8 mouse cellular contexts compared by ENCODE assay signal in the genomic region with DNA sequence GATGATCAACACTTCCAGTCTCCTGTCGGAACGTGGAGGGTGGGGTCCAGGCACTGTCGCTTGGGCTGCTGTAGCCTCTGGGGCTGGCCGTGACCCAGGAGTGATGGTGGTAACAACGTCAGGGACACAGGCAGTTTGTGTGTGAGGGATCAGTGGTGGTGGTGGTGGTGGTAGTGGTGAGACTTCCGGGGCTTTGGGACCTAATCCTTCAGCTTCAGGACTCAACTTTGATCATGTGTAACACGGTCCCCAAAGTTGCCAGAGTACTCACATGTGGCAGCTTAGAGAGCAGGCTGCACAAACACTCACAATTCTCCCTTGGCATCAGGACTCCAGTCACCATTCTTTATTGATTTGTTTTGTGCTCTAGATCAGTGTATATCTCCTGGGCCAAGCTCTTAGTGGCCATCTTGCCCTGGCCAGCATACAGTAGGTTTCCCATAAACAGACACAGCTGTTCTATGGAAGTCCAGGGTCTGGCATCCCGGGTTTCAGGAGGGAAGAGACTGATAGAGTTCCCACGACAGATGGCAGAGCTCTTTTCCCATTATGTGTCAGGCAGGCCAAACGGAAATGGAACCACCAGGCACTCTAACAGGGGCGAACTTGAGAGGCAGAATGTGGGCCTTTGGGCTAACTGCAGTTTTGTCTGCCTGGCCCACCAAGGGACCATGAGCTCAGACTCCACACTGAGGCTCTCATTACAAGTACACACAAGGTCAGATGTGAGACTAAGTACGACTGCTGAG. TPM values are rescaled to one million over a fixed set of nuclear protein-coding genes. Genes with fewer than 3 reads are reported as not detected.
DNase-seq lines count a peak whose midpoint lies in the region; ATAC-seq and TF ChIP-seq lines count a peak whose summit lies in the region.

No protein-coding gene starts in this region.

- no peak for TF ChIP-seq CTCF in gastrocnemius, adult 2 months (IDR thresholded peaks at IDR 0.05)
- TF ChIP-seq CTCF in testis, adult 2 months (IDR thresholded peaks at IDR 0.05; ENCODE audit: control insufficient read depth, insufficient read depth, insufficient replicate concordance, low read depth, low read length), result no peak

- H3K36me3 ChIP-seq in testis, adult 2 months (ENCODE audit: control insufficient read depth, insufficient read depth, low read length), result no peaks in the 10 kb centered on the region
- peaks cover 6% of the 10 kb centered on the region; the same call in 1 of the 2 replicates for H3K36me3 ChIP-seq in hindbrain, embryonic 11.5 days (ENCODE audit: control insufficient read depth, insufficient read depth, low read length)

- no peak for TF ChIP-seq POLR2A in testis, adult 2 months (IDR thresholded peaks at IDR 0.05; ENCODE audit: control insufficient read depth, low read depth, low read length)

- peaks cover 27% of the 10 kb centered on the region for H3K4me1 ChIP-seq in testis, adult 2 months (ENCODE audit: control insufficient read depth, insufficient read depth, low read length)
- H3K4me1 ChIP-seq in hindbrain, embryonic 11.5 days (replicated peaks; ENCODE audit: control insufficient read depth, insufficient read depth, low read length), result peaks cover 8% of the 10 kb centered on the region; the same call in 1 of the 2 replicates

- intact Hi-C loops in gastrocnemius, adult 2 months (cut with DNase I), result loop anchor here (1.0 to 2.0 kb wide), 5 partner anchors 19 to 205 kb away; partner anchors contain the start of genes Llgl1, Map2k3, Smcr8 and Tmem11
- intact Hi-C loops in gastrocnemius, postnatal 36 days (cut with DNase I), result no loop called here
- intact Hi-C loops in left cerebral cortex, postnatal 36 days (cut with DNase I), result loop anchor here (2.0 kb wide), 1 partner anchor 29 kb away; the partner anchor contains the start of gene Llgl1

- peak; percentile 38 for ATAC-seq in hindbrain, embryonic 11.5 days (ENCODE audit: low FRiP score)
- ATAC-seq in megakaryocyte, adult 5-6 weeks (ENCODE audit: poor library complexity, severe bottlenecking), result peak; percentile 2

- H3K9ac ChIP-seq in hindbrain, embryonic 11.5 days (ENCODE audit: low read depth, low read length), result peak overlapping the region; percentile 91

- peak overlapping the region; percentile 63 for H3K4me2 ChIP-seq in hindbrain, embryonic 11.5 days (replicated peaks; ENCODE audit: low read depth, low read length)

- DNase-seq in gastrocnemius, adult 2 months, result no peak
- no peak for DNase-seq in gastrocnemius, postnatal 36 days
- DNase-seq in testis, postnatal 14 days (ENCODE audit: low spot score), result no peak
- no peak for DNase-seq in hindbrain, embryonic 11.5 days (ENCODE audit: low spot score)
- no peak for DNase-seq in left cerebral cortex, postnatal 36 days (ENCODE audit: low spot score in 2 of 2)
- DNase-seq in adipocyte (ENCODE audit: low spot score), result no peak

- no peaks in the 10 kb centered on the region for H3K9me3 ChIP-seq in hindbrain, embryonic 11.5 days (ENCODE audit: control insufficient read depth, low read length)

- no peaks in the 10 kb centered on the region for H3K27me3 ChIP-seq in testis, adult 2 months (ENCODE audit: control insufficient read depth, insufficient read depth, low read length)
- H3K27me3 ChIP-seq in hindbrain, embryonic 11.5 days (ENCODE audit: control insufficient read depth, insufficient read depth, low read length), result no peaks in the 10 kb centered on the region

- H3K27ac ChIP-seq in gastrocnemius, adult 2 months, result peak overlapping the region; percentile 97
- H3K27ac ChIP-seq in testis, adult 2 months (ENCODE audit: control insufficient read depth, insufficient read depth, low read depth, low read length), result peak overlapping the region; percentile 83
- peak overlapping the region; percentile 74 for H3K27ac ChIP-seq in hindbrain, embryonic 11.5 days (ENCODE audit: low read depth, low read length)

- H3K4me3 ChIP-seq in gastrocnemius, adult 2 months, result peak overlapping the region; percentile 79
- H3K4me3 ChIP-seq in testis, adult 2 months (ENCODE audit: control insufficient read depth, low read depth, low read length), result peak overlapping the region; percentile 91
- H3K4me3 ChIP-seq in hindbrain, embryonic 11.5 days (ENCODE audit: low read depth, low read length), result peak overlapping the region; percentile 89

- WGBS in hindbrain, embryonic 11.5 days, result 8% methylated on average over 12 of the region's 12 CpGs

RNA-seq across cellular contexts. Expression of gene Flii, which starts 0.5 kb away (rescaled TPM):
- total RNA-seq in gastrocnemius, adult 2 months (2021), result 100 to 1,000 TPM in 1 of 2 experiments, 10 to 100 TPM in 1; 96.1 to 103 TPM
- total RNA-seq in gastrocnemius, postnatal 36 days (2021), result 10 to 100 TPM; 91.5 to 95.2 TPM
- polyA plus RNA-seq in testis, adult 2 months (2012; rRNA removed), result 31.0 and 32.9 TPM in 2 replicates
- 54.5 and 59.7 TPM in 2 replicates for polyA plus RNA-seq in hindbrain, embryonic 11.5 days (2014; fragmentation: Nextera tagmentation; extraction: Ambion mirVana)
- 115 and 144 TPM in 2 replicates for total RNA-seq in megakaryocyte, adult 5-6 weeks (2015)
- 158 and 172 TPM in 2 replicates for total RNA-seq in megakaryocyte, adult 5-6 weeks (2017)
- total RNA-seq in left cerebral cortex, postnatal 36 days (2021), result 10 to 100 TPM; 59.5 to 67.6 TPM

RNA-seq across cellular contexts. Expression of gene Mief2, which starts 0.6 kb away (rescaled TPM):
- total RNA-seq in gastrocnemius, adult 2 months (2021), result 10 to 100 TPM; 61.9 to 91.0 TPM
- total RNA-seq in gastrocnemius, postnatal 36 days (2021), result 10 to 100 TPM; 70.1 to 91.0 TPM
- polyA plus RNA-seq in testis, adult 2 months (2012; rRNA removed), result 7.2 and 7.7 TPM in 2 replicates
- 11.8 and 12.0 TPM in 2 replicates for polyA plus RNA-seq in hindbrain, embryonic 11.5 days (2014; fragmentation: Nextera tagmentation; extraction: Ambion mirVana)
- total RNA-seq in megakaryocyte, adult 5-6 weeks (2015), result 3.3 and 3.7 TPM in 2 replicates
- 4.7 and 7.4 TPM in 2 replicates for total RNA-seq in megakaryocyte, adult 5-6 weeks (2017)
- total RNA-seq in left cerebral cortex, postnatal 36 days (2021), result 10 to 100 TPM; 19.4 to 21.6 TPM

RNA-seq across cellular contexts. Expression of gene Llgl1, which starts 28.0 kb away (rescaled TPM):
- 1 to 10 TPM; 9.0 to 9.5 TPM for total RNA-seq in gastrocnemius, adult 2 months (2021)
- total RNA-seq in gastrocnemius, postnatal 36 days (2021), result 1 to 10 TPM; 8.2 to 8.5 TPM
- 14.6 and 16.9 TPM in 2 replicates for polyA plus RNA-seq in testis, adult 2 months (2012; rRNA removed)
- polyA plus RNA-seq in hindbrain, embryonic 11.5 days (2014; fragmentation: Nextera tagmentation; extraction: Ambion mirVana), result 70.4 and 85.8 TPM in 2 replicates
- 6.4 and 6.6 TPM in 2 replicates for total RNA-seq in megakaryocyte, adult 5-6 weeks (2015)
- total RNA-seq in megakaryocyte, adult 5-6 weeks (2017), result 4.1 and 4.9 TPM in 2 replicates
- 10 to 100 TPM; 37.9 to 41.0 TPM for total RNA-seq in left cerebral cortex, postnatal 36 days (2021)

RNA-seq across cellular contexts. Expression of gene Top3a, which starts 49.6 kb away (rescaled TPM):
- total RNA-seq in gastrocnemius, adult 2 months (2021), result 1 to 10 TPM; 4.5 to 4.7 TPM
- 1 to 10 TPM; 3.2 to 4.5 TPM for total RNA-seq in gastrocnemius, postnatal 36 days (2021)
- polyA plus RNA-seq in testis, adult 2 months (2012; rRNA removed), result 14.4 and 14.8 TPM in 2 replicates
- 13.1 and 15.2 TPM in 2 replicates for polyA plus RNA-seq in hindbrain, embryonic 11.5 days (2014; fragmentation: Nextera tagmentation; extraction: Ambion mirVana)
- total RNA-seq in megakaryocyte, adult 5-6 weeks (2015), result 6.0 and 10.5 TPM in 2 replicates
- total RNA-seq in megakaryocyte, adult 5-6 weeks (2017), result 12.6 and 14.8 TPM in 2 replicates
- total RNA-seq in left cerebral cortex, postnatal 36 days (2021), result 1 to 10 TPM; 4.0 to 5.2 TPM

RNA-seq across cellular contexts. Expression of gene Smcr8, which starts 49.8 kb away (rescaled TPM):
- 10 to 100 TPM; 19.8 to 20.1 TPM for total RNA-seq in gastrocnemius, adult 2 months (2021)
- 10 to 100 TPM; 12.6 to 19.2 TPM for total RNA-seq in gastrocnemius, postnatal 36 days (2021)
- polyA plus RNA-seq in testis, adult 2 months (2012; rRNA removed), result 4.5 and 4.6 TPM in 2 replicates
- polyA plus RNA-seq in hindbrain, embryonic 11.5 days (2014; fragmentation: Nextera tagmentation; extraction: Ambion mirVana), result 8.4 and 8.8 TPM in 2 replicates
- 27.4 and 32.1 TPM in 2 replicates for total RNA-seq in megakaryocyte, adult 5-6 weeks (2015)
- 16.8 and 18.7 TPM in 2 replicates for total RNA-seq in megakaryocyte, adult 5-6 weeks (2017)
- total RNA-seq in left cerebral cortex, postnatal 36 days (2021), result 10 to 100 TPM; 30.2 to 31.8 TPM
